8 mouse cellular contexts compared by ENCODE assay signal in the genomic region with DNA sequence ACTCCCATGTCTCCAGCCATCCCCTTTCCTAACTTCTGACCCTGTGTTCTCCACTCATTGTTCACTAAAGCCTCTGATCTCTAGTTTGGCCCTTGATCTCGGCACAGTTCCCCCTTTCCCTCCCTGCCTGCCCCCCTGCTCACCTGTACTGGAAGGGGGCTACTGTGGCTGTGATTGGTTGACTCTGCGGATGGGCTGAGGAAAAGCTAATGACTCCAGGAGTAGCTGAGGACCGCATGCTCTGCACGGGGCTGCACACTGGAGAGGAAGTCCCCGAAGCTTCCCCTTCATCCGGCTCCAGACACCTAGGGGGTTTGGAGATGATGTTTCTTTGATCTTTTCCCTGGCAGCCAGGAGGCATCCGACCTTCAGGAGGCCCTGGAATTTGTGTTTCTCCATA. TPM values are rescaled to one million over a fixed set of nuclear protein-coding genes. Genes with fewer than 3 reads are reported as not detected.
A peak's percentile ranks its signal among the peaks of the same experiment; 100 is the strongest.
DNase-seq lines count a peak whose midpoint lies in the region; ATAC-seq and TF ChIP-seq lines count a peak whose summit lies in the region.

A gene (minus strand): TSS at position 277 of the 400 bp plus-strand sequence.

- DNase-seq in cerebellum, adult 2 months, result no peak
- no peak for DNase-seq in cerebellum, postnatal 36 days
- no peak for DNase-seq in layer of hippocampus, postnatal 36 days
- DNase-seq in cerebellum, adult 11 months, result no peak
- no peak for DNase-seq in urinary bladder, postnatal 25 days (ENCODE audit: low spot score)

- H3K36me3 ChIP-seq in ES-Bruce4 (ENCODE audit: control insufficient read depth, insufficient read depth, low read length, poor library complexity, severe bottlenecking), result no peaks in the 10 kb centered on the region
- no peaks in the 10 kb centered on the region for H3K36me3 ChIP-seq in forebrain, embryonic 16.5 days (ENCODE audit: control insufficient read depth, insufficient read depth)
- H3K36me3 ChIP-seq in stomach, embryonic 16.5 days (ENCODE audit: control insufficient read depth, insufficient read depth, low read length), result no peaks in the 10 kb centered on the region

- no peak for ATAC-seq in forebrain, embryonic 16.5 days
- no peak for ATAC-seq in stomach, embryonic 16.5 days (ENCODE audit: insufficient read depth, low FRiP score)

- H3K4me3 ChIP-seq in cerebellum, adult 2 months (replicated peaks; ENCODE audit: insufficient read depth, low read depth, low read length), result no peak within 1 kb of the TSS
- H3K4me3 ChIP-seq in ES-Bruce4 (ENCODE audit: low read depth, low read length), result no peak within 1 kb of the TSS
- no peak within 1 kb of the TSS for H3K4me3 ChIP-seq in forebrain, embryonic 16.5 days (replicated peaks; ENCODE audit: low read length)
- no peak within 1 kb of the TSS for H3K4me3 ChIP-seq in stomach, embryonic 16.5 days (replicated peaks; ENCODE audit: low read length)

- no peak within 1 kb of the TSS for H3K27ac ChIP-seq in cerebellum, adult 2 months (ENCODE audit: insufficient read depth, low read length)
- H3K27ac ChIP-seq in ES-Bruce4 (ENCODE audit: insufficient read depth, low read length), result no peak within 1 kb of the TSS
- peak within 1 kb of the TSS; percentile 23; the same call in 1 of the 2 replicates for H3K27ac ChIP-seq in forebrain, embryonic 16.5 days (ENCODE audit: low read length)
- peak within 1 kb of the TSS; percentile 18; the same call in 1 of the 2 replicates for H3K27ac ChIP-seq in stomach, embryonic 16.5 days (ENCODE audit: low read length)

- H3K9me3 ChIP-seq in ES-Bruce4 (replicated peaks; ENCODE audit: control insufficient read depth, insufficient read depth, low read length, poor library complexity, severe bottlenecking), result no peaks in the 10 kb centered on the region
- H3K9me3 ChIP-seq in forebrain, embryonic 16.5 days (ENCODE audit: control insufficient read depth, low read length), result no peaks in the 10 kb centered on the region
- no peaks in the 10 kb centered on the region for H3K9me3 ChIP-seq in stomach, embryonic 16.5 days (replicated peaks; ENCODE audit: control insufficient read depth, low read length)

- H3K4me2 ChIP-seq in forebrain, embryonic 16.5 days (ENCODE audit: low read length), result no peak within 1 kb of the TSS
- no peak within 1 kb of the TSS for H3K4me2 ChIP-seq in stomach, embryonic 16.5 days (ENCODE audit: low read depth, low read length)

- no peaks in the 10 kb centered on the region for H3K27me3 ChIP-seq in cerebellum, adult 2 months (ENCODE audit: control insufficient read depth, insufficient read depth, low read length)
- no peaks in the 10 kb centered on the region for H3K27me3 ChIP-seq in ES-Bruce4 (ENCODE audit: control insufficient read depth, insufficient read depth, low read length, poor library complexity, severe bottlenecking)
- H3K27me3 ChIP-seq in forebrain, embryonic 16.5 days (replicated peaks; ENCODE audit: control insufficient read depth, insufficient read depth, low read length), result no peaks in the 10 kb centered on the region
- no peaks in the 10 kb centered on the region for H3K27me3 ChIP-seq in stomach, embryonic 16.5 days (ENCODE audit: control insufficient read depth, insufficient read depth, low read length)

- no peak for TF ChIP-seq POLR2A in cerebellum, adult 2 months (IDR thresholded peaks at IDR 0.05; ENCODE audit: borderline replicate concordance, insufficient read depth, low read length)
- no peak for TF ChIP-seq POLR2A in ES-Bruce4 (IDR thresholded peaks at IDR 0.05; ENCODE audit: insufficient read depth, low read length)

- TF ChIP-seq CTCF in cerebellum, adult 2 months (IDR thresholded peaks at IDR 0.05; ENCODE audit: borderline replicate concordance, insufficient read depth, low read depth, low read length), result no peak
- TF ChIP-seq CTCF in ES-Bruce4 (IDR thresholded peaks at IDR 0.05; ENCODE audit: low read depth, low read length), result no peak

- peaks cover 22% of the 10 kb centered on the region for H3K4me1 ChIP-seq in cerebellum, adult 2 months (ENCODE audit: control insufficient read depth, insufficient read depth, low read length)
- H3K4me1 ChIP-seq in ES-Bruce4 (ENCODE audit: control insufficient read depth, insufficient read depth, low read length), result no peaks in the 10 kb centered on the region
- H3K4me1 ChIP-seq in forebrain, embryonic 16.5 days (replicated peaks; ENCODE audit: control insufficient read depth, insufficient read depth, low read length), result peaks cover 43% of the 10 kb centered on the region
- H3K4me1 ChIP-seq in stomach, embryonic 16.5 days (ENCODE audit: control insufficient read depth, insufficient read depth, low read length), result 0 out of 2 replicates have a peak, but pooled peaks cover 2% of the 10 kb centered on the region

- 14% methylated on average over 7 of the region's 7 CpGs for WGBS in cerebellum, adult 2 months
- 65% methylated on average over 7 of the region's 7 CpGs for WGBS in forebrain, embryonic 16.5 days
- WGBS in stomach, embryonic 16.5 days, result 47% methylated on average over 7 of the region's 7 CpGs

- H3K9ac ChIP-seq in ES-Bruce4 (ENCODE audit: low read depth, poor library complexity, severe bottlenecking), result no peak within 1 kb of the TSS
- H3K9ac ChIP-seq in forebrain, embryonic 16.5 days (replicated peaks; ENCODE audit: low read depth, low read length), result no peak within 1 kb of the TSS
- no peak within 1 kb of the TSS for H3K9ac ChIP-seq in stomach, embryonic 16.5 days (ENCODE audit: low read length)

- no peak for TF ChIP-seq EP300 in ES-Bruce4 (IDR thresholded peaks at IDR 0.05; ENCODE audit: insufficient read depth, low read depth, low read length)

RNA-seq across cellular contexts. Expression of the gene that starts here (rescaled TPM):
- 24.7 and 26.8 TPM in 2 replicates for polyA plus RNA-seq in cerebellum, adult 2 months (2012; rRNA removed)
- polyA plus RNA-seq in ES-Bruce4 (2011; ENCODE audit: insufficient read depth, insufficient read length, low read depth, missing spikeins), result 31.7 and 34.2 TPM in 2 replicates
- polyA plus RNA-seq in forebrain, embryonic 16.5 days (2015; fragmentation: Nextera tagmentation; extraction: Ambion mirVana), result 48.6 and 62.6 TPM in 2 replicates
- total RNA-seq in layer of hippocampus, postnatal 36 days (2021), result 10 to 100 TPM; 64.6 to 75.1 TPM
- 11.2 and 12.9 TPM in 2 replicates for polyA plus RNA-seq in stomach, embryonic 16.5 days (2015; fragmentation: Nextera tagmentation; extraction: Ambion mirVana)

Comparison
In these comparisons a context has a peak if more than half of its experiments do, and no peak if none do; other contexts are left out.
1. H3K27ac ChIP-seq: peak in forebrain, embryonic 16.5 days (single experiment) and stomach, embryonic 16.5 days (single experiment); none in cerebellum, adult 2 months (single experiment) and ES-Bruce4 (single experiment).